Mouse (Mus musculus): ENCODE measurements at regions not wholly inside any gene's neighbourhood (a gene's known extent, or its start where the extent isn't known, plus 50 kb on each side); places are given as distances from the start of the nearest gene placed in this dataset.

GRCm38 (mm10) chr8:102899525-102899924, 114.1 kb upstream of the Cdh11 start:
- TF ChIP-seq CHD2 (IDR thresholded peaks at IDR 0.05; ENCODE audit: low read depth, low read length), result no peak
- peak; percentile 52; the same call in 1 of the 2 replicates for TF ChIP-seq ZNF384 (IDR thresholded peaks at IDR 0.05; ENCODE audit: low read depth, low read length)
- TF ChIP-seq ZC3H11A (IDR thresholded peaks at IDR 0.05; ENCODE audit: borderline replicate concordance, low read depth, low read length), result no peak
